Mouse (Mus musculus) heart, postnatal 0 days (tissue): ENCODE measurements around the gene Tmem206.

Experiments used
- CTCF ChIP-seq: IDR thresholded peaks from 2 replicates; pipeline ENCODE4 v1.5.1; 2016; ENCODE audit warnings: antibody characterized with exemption, control low read depth, low read depth
- EP300 ChIP-seq: IDR thresholded peaks from 2 replicates; pipeline ENCODE4 v1.6.1; 2016; ENCODE audit warnings: antibody characterized with exemption, low read depth

GRCm38 (mm10) chr1:191368193-191368592 lies 42.5 kb downstream of the Tmem206 start:
- no peak for TF ChIP-seq CTCF
- TF ChIP-seq EP300, result no peak
